Mouse (Mus musculus): ENCODE measurements at regions not wholly inside any gene's neighbourhood (a gene's known extent, or its start where the extent isn't known, plus 50 kb on each side); places are given as distances from the start of the nearest gene placed in this dataset.
A peak's percentile ranks its signal among the peaks of the same experiment; 100 is the strongest.

- ATAC-seq: no peak
Observed at GRCm38 (mm10) chr15:62462698-62463097, 1382.3 kb downstream of the Gsdmc2 start.

- ATAC-seq: no peak
Observed at GRCm38 (mm10) chr15:62461398-62462051, 1383.5 kb downstream of the Gsdmc2 start.

- no peak for ATAC-seq
Observed at GRCm38 (mm10) chr15:62460724-62461123, 1384.3 kb downstream of the Gsdmc2 start.

- ATAC-seq: no peak
Observed at GRCm38 (mm10) chr15:62460026-62460607, 1384.9 kb downstream of the Gsdmc2 start.

- no peak for ATAC-seq
Observed at GRCm38 (mm10) chr15:62457990-62458389, 1387.0 kb downstream of the Gsdmc2 start.

- peak; percentile 96 for ATAC-seq
Observed at GRCm38 (mm10) chr15:62457051-62457664, 1387.8 kb downstream of the Gsdmc2 start.

- ATAC-seq: no peak
Observed at GRCm38 (mm10) chr15:62456020-62456419, 1389.0 kb downstream of the Gsdmc2 start.

GRCm38 (mm10) chr15:62448116-62448515 is 1396.9 kb downstream of the Gsdmc2 start:
- no peak for ATAC-seq

- ATAC-seq: no peak
Observed at GRCm38 (mm10) chr15:62439211-62439610, 1405.8 kb downstream of the Gsdmc2 start.

GRCm38 (mm10) chr15:62436631-62437030 is 1408.3 kb downstream of the Gsdmc2 start:
- no peak for ATAC-seq

GRCm38 (mm10) chr15:62435141-62435680 is 1409.8 kb downstream of the Gsdmc2 start:
- no peak for ATAC-seq

- peak; percentile 52 for ATAC-seq
Observed at GRCm38 (mm10) chr15:62432742-62433245, 1412.2 kb downstream of the Gsdmc2 start.

- ATAC-seq: no peak
Observed at GRCm38 (mm10) chr15:62431150-62431678, 1413.8 kb downstream of the Gsdmc2 start.

GRCm38 (mm10) chr15:62422995-62423394 is 1422.0 kb downstream of the Gsdmc2 start:
- ATAC-seq: no peak

GRCm38 (mm10) chr15:62421073-62421851 is 1423.7 kb downstream of the Gsdmc2 start:
- ATAC-seq: no peak

- no peak for ATAC-seq
Observed at GRCm38 (mm10) chr15:62416691-62417090, 1428.3 kb downstream of the Gsdmc2 start.

GRCm38 (mm10) chr15:62413694-62414093 is 1431.3 kb downstream of the Gsdmc2 start:
- no peak for ATAC-seq

- ATAC-seq: no peak
Observed at GRCm38 (mm10) chr15:62402142-62402541, 1442.8 kb downstream of the Gsdmc2 start.

- ATAC-seq: no peak
Observed at GRCm38 (mm10) chr15:62400984-62401609, 1443.9 kb downstream of the Gsdmc2 start.

- ATAC-seq: no peak
Observed at GRCm38 (mm10) chr15:62399381-62399780, 1445.6 kb downstream of the Gsdmc2 start.

- ATAC-seq: no peak
Observed at GRCm38 (mm10) chr15:62397009-62397408, 1448.0 kb downstream of the Gsdmc2 start.

- ATAC-seq: no peak
Observed at GRCm38 (mm10) chr15:62395377-62395776, 1449.6 kb downstream of the Gsdmc2 start.

Measured in activated CD4-positive, CD25-positive, alpha-beta regulatory T cell, adult 4 months (primary cell).